Mouse (Mus musculus): ENCODE measurements around the gene Pip5kl1.

Pip5kl1 gene

DNA sequence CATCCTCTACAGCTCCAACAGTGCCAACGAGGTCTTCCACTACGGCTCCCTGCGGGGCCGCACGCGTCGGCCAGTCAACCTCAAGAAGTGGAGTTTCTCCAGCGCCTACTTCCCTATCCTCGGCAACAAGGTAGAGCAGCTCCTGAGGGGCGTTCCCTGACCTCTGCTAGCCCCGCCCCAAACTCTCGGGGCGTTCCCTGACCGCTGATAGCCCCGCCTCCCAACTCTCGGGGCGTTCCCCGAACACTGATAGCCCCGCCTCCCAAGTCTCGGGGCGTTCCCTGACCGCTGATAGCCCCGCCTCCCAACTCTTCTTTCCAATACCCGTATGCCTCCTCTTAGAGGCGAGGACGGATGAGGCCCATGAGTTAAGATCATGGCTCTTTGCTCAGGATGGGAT, 37.7 kb downstream of the Pip5kl1 start:
- DNase-seq (ENCODE audit: low spot score) = peak; percentile 81

- DNase-seq (ENCODE audit: low spot score) = no peak
Observed at GRCm38 (mm10) chr2:32617109-32617508, 42.5 kb downstream of the Pip5kl1 start.

GRCm38 (mm10) chr2:32617601-32618000, 43.0 kb downstream of the Pip5kl1 start:
- no peak for DNase-seq (ENCODE audit: low spot score)

- no peak for DNase-seq (ENCODE audit: low spot score)
Observed at GRCm38 (mm10) chr2:32618051-32618450, 43.5 kb downstream of the Pip5kl1 start.

GRCm38 (mm10) chr2:32620682-32621516, 46.3 kb downstream of the Pip5kl1 start:
- peak; percentile 70 for DNase-seq (ENCODE audit: low spot score)

- no peak for DNase-seq (ENCODE audit: low spot score)
Observed at GRCm38 (mm10) chr2:32621517-32621859, 46.9 kb downstream of the Pip5kl1 start, which contains the start of gene Ak1. TSS of gene Ak1 (plus strand) at chr2:32621758.

- DNase-seq (ENCODE audit: low spot score) = no peak
Observed at GRCm38 (mm10) chr2:32624111-32624748, 49.6 kb downstream of the Pip5kl1 start.

GRCm38 (mm10) chr2:32625212-32625872, 50.7 kb downstream of the Pip5kl1 start:
- no peak for DNase-seq (ENCODE audit: low spot score)

DNA sequence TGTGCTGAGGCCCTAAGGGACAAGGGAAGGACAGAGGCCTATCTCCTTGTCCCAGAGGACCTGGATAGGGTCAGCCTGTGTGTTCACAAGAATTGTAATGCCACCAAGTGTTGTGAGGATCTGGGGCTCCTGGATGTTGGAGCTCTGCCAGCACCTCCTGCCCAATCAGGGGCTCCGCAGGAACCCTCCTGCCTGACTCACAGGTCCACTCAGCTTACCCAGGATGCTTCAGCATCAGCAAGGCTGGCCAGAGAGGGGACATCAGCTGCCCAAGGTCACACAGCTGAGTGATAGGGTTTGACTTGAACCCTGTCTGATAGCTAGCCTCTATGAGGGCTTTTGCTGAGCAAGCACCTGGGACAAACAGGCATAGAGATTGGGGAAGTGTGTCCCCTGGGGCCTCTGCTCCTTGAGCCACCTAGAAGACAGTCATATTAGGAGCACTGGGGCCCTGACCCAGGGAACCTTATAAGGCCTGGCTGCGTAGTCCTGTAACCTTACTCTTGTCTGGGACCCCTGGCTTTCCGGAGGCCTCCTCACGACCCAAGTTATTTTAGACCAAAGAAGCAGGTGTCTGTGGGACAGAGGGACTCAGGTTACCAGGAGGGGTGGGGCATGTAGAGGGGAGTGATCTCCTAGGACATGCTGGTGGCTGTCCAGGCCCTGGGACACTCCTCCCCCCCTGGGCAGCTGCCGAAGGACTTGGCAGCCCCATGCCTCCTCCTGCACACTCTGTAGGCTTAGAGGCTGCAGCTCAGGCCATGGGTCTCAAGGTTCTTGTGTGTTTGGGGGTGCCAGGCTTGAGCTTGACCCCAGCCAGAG, 51.5 kb downstream of the Pip5kl1 start:
- no peak for DNase-seq (ENCODE audit: low spot score)

GRCm38 (mm10) chr2:32627266-32628043, 52.9 kb downstream of the Pip5kl1 start:
- DNase-seq (ENCODE audit: low spot score) = no peak

GRCm38 (mm10) chr2:32628044-32628550, 53.5 kb downstream of the Pip5kl1 start:
- DNase-seq (ENCODE audit: low spot score) = no peak

DNA sequence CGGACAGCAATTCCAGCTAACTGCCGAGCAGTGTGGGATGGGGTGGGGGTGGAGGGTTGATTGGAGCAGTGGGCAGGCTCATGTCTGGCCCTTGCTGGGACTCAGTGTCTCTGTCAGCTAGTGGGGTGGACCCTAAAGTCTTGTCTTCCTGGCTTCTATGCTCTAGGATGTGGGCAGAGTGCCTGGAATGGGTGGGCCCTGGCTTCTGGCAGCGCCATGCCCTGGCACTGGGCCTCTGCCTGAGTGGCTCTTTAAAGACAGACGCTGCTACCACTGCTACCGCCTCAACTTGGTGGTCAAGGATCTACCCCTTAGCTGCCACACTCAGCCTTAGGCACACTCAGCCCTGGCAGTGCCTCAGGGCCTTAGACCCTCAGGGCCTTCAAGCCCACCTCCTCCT, 54.1 kb downstream of the Pip5kl1 start:
- no peak for DNase-seq (ENCODE audit: low spot score)

GRCm38 (mm10) chr2:32629276-32629976, 54.8 kb downstream of the Pip5kl1 start:
- peak; percentile 36 for DNase-seq (ENCODE audit: low spot score)

DNA sequence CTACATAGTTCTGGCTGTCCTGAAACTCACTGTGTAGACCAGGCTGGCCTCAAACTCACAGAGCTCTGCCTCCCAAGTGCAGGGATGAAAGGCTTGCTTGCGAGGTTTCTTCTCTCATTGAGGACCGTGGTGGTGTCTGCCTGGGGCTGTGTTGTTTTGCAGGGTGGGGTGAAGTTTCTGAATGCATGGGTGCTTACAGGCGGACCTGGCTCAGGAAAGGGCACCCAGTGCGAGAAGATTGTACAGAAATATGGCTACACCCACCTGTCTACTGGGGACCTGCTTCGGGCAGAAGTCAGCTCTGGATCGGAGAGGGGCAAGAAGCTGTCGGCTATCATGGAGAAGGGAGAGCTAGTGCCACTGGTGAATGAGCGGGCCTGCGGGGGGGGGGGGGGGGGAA, 55.4 kb downstream of the Pip5kl1 start:
- DNase-seq (ENCODE audit: low spot score) = no peak

- DNase-seq (ENCODE audit: low spot score) = no peak
Observed at GRCm38 (mm10) chr2:32631046-32631445, 56.4 kb downstream of the Pip5kl1 start.

GRCm38 (mm10) chr2:32631737-32632394, 57.3 kb downstream of the Pip5kl1 start:
- DNase-seq (ENCODE audit: low spot score) = peak; percentile 62

Measured in testis, postnatal 14 days (tissue).